Mouse (Mus musculus) erythroblast, embryonic 14.5 days (primary cell): ENCODE data around the gene Ephb1.

Experiments used
- GATA1 ChIP-seq: IDR thresholded peaks from 2 replicates; pipeline ENCODE4 v1.6.1; 2012; ENCODE audit warnings: low read length, inconsistent platforms, mixed read lengths
- TAL1 ChIP-seq: IDR thresholded peaks from 3 replicates; pipeline ENCODE4 v1.6.1; 2012; ENCODE audit warnings: low read length, inconsistent platforms, mixed read lengths

DNA sequence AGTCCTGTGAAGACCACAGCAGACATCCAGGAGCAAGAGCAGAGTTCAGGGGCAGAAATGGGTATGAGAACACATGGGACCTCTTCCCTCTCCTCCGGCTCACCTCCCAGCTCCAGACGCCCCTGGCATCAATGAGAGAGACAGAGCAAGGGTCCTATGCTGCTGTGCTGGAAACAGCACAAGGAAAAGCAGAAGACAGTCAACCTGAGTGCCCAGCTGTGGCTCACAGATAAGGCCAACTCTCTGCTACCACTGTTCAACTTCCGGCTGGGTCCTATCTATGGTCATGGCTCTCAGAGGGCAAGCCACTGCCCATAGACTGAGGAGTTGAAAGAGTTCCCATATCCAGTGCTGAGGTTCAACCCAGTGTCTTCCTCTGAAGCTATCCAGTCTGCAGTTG, 7.7 kb downstream of the Ephb1 start:
- no peak for TF ChIP-seq GATA1
- TF ChIP-seq TAL1, result no peak
